In genomic region chr12:111853546-111853945, GRCm38 (mm10) we compare ENCODE assay signal across 18 mouse cellular contexts. TPM values are rescaled to one million over a fixed set of nuclear protein-coding genes. Genes with fewer than 3 reads are reported as not detected.
DNase-seq lines count a peak whose midpoint lies in the region; ATAC-seq and TF ChIP-seq lines count a peak whose summit lies in the region.
"Had no signal": no experiment of that assay in that cellular context is flagged by ENCODE, and none has a peak within 500 bp of the region (broad histone marks: within the 10 kb centered on the region; RNA-seq: fewer than 3 reads in every experiment).

No protein-coding gene starts in this region.

- H3K4me3 ChIP-seq in gastrocnemius, adult 2 months = no peak overlapping the region
- no peak overlapping the region for H3K4me3 ChIP-seq in thymus, adult 2 months (ENCODE audit: control insufficient read depth, insufficient read depth, low read length)
- H3K4me3 ChIP-seq: embryonic facial prominence, embryonic 10.5 days; forebrain, embryonic 10.5 days; limb, embryonic 13.5 days; midbrain, embryonic 15.5 days; stomach, embryonic 15.5 days had no signal

- H3K27ac ChIP-seq in gastrocnemius, adult 2 months = 0 out of 2 replicates have a peak overlapping the region, but pooled peaks have one; percentile 13
- H3K27ac ChIP-seq in thymus, adult 2 months (ENCODE audit: control insufficient read depth, insufficient read depth, low read length) = peak overlapping the region; percentile 31
- H3K27ac ChIP-seq: forebrain, embryonic 10.5 days; hindbrain, embryonic 14.5 days; limb, embryonic 13.5 days; liver, embryonic 14.5 days; midbrain, embryonic 15.5 days; stomach, embryonic 15.5 days had no signal

- no peaks in the 10 kb centered on the region for H3K27me3 ChIP-seq in thymus, adult 2 months (ENCODE audit: control insufficient read depth, insufficient read depth, low read length)
- H3K27me3 ChIP-seq: limb, embryonic 13.5 days; midbrain, embryonic 15.5 days; stomach, embryonic 15.5 days had no signal

- H3K4me1 ChIP-seq in thymus, adult 2 months (replicated peaks; ENCODE audit: control insufficient read depth, insufficient read depth, low read length) = peaks cover 11% of the 10 kb centered on the region
- H3K4me1 ChIP-seq: stomach, embryonic 15.5 days had no signal

- ATAC-seq in erythroid progenitor cell, adult 5-6 weeks (replicated peaks; ENCODE audit: low FRiP score, poor library complexity, severe bottlenecking) = no peak
- ATAC-seq: forebrain, embryonic 16.5 days; midbrain, embryonic 15.5 days had no signal

- DNase-seq in gastrocnemius, adult 2 months = no peak
- DNase-seq in gastrocnemius, postnatal 25 days = no peak
- DNase-seq in thymus, adult 2 months = no peak
- DNase-seq in thymus, postnatal 0 days (ENCODE audit: low spot score) = no peak
- peak; percentile 27 for DNase-seq in brain, adult 2 months (ENCODE audit: low read depth, low spot score)
- no peak for DNase-seq in cerebellum, adult 18-20 months
- DNase-seq: B cell, adult 2 months; cerebellum, adult 11 months; layer of hippocampus, postnatal 36 days had no signal

- TF ChIP-seq POLR2A in thymus, adult 2 months (IDR thresholded peaks at IDR 0.05; ENCODE audit: control insufficient read depth, extremely low read depth, insufficient read depth, low read length, poor library complexity) = no peak

- intact Hi-C loops in gastrocnemius, adult 2 months (cut with DNase I) = no loop called here

- 74% methylated on average over 4 of the region's 4 CpGs for WGBS in thymus, adult 2 months

- no peaks in the 10 kb centered on the region for H3K36me3 ChIP-seq in thymus, adult 2 months (ENCODE audit: control insufficient read depth, insufficient read depth, low read length)
- H3K36me3 ChIP-seq: embryonic facial prominence, embryonic 10.5 days; forebrain, embryonic 10.5 days; stomach, embryonic 15.5 days had no signal

- TF ChIP-seq CTCF in gastrocnemius, adult 2 months (IDR thresholded peaks at IDR 0.05) = no peak
- TF ChIP-seq CTCF in thymus, adult 2 months (IDR thresholded peaks at IDR 0.05; ENCODE audit: borderline replicate concordance, control insufficient read depth, extremely low read depth, insufficient read depth, low read length, poor library complexity) = no peak

RNA-seq across cellular contexts. Expression of gene Zfyve21, which starts 39.6 kb away (rescaled TPM):
- 10 to 100 TPM; 15.6 to 18.0 TPM for total RNA-seq in gastrocnemius, adult 2 months (2021)
- 10 to 100 TPM; 13.0 to 15.0 TPM for total RNA-seq in gastrocnemius, postnatal 25 days (2021)
- 36.6 and 46.4 TPM in 2 replicates for polyA plus RNA-seq in thymus, adult 2 months (2012; rRNA removed)
- 73.7 and 76.6 TPM in 2 replicates for polyA plus RNA-seq in thymus, postnatal 0 days (2015; fragmentation: Nextera tagmentation; extraction: Ambion mirVana)
- total RNA-seq in erythroid progenitor cell, adult 5-6 weeks (2015; ENCODE audit: low replicate concordance) = 4.2 and 9.4 TPM in 2 replicates
- 5.6 and 8.4 TPM in 2 replicates for total RNA-seq in erythroid progenitor cell, adult 5-6 weeks (2017; ENCODE audit: low replicate concordance)

RNA-seq across cellular contexts. Expression of gene Xrcc3, which starts 39.9 kb away (rescaled TPM):
- under 1 TPM in 1 of 2 experiments, not detected in 1; 0.47 TPM for total RNA-seq in gastrocnemius, adult 2 months (2021)
- total RNA-seq in gastrocnemius, postnatal 25 days (2021) = under 1 TPM; 0.15 to 0.24 TPM
- 22.1 and 29.0 TPM in 2 replicates for polyA plus RNA-seq in thymus, adult 2 months (2012; rRNA removed)
- polyA plus RNA-seq in thymus, postnatal 0 days (2015; fragmentation: Nextera tagmentation; extraction: Ambion mirVana) = 5.0 and 5.7 TPM in 2 replicates
- 8.0 and 12.3 TPM in 2 replicates for total RNA-seq in erythroid progenitor cell, adult 5-6 weeks (2015; ENCODE audit: low replicate concordance)
- total RNA-seq in erythroid progenitor cell, adult 5-6 weeks (2017; ENCODE audit: low replicate concordance) = 5.3 and 28.4 TPM in 2 replicates

RNA-seq across cellular contexts. Expression of gene Ppp1r13b, which starts 54.4 kb away (rescaled TPM):
- 1 to 10 TPM; 6.7 to 7.1 TPM for total RNA-seq in gastrocnemius, adult 2 months (2021)
- 1 to 10 TPM; 5.3 to 6.1 TPM for total RNA-seq in gastrocnemius, postnatal 25 days (2021)
- polyA plus RNA-seq in thymus, adult 2 months (2012; rRNA removed) = 28.1 and 30.1 TPM in 2 replicates
- polyA plus RNA-seq in thymus, postnatal 0 days (2015; fragmentation: Nextera tagmentation; extraction: Ambion mirVana) = 17.0 and 18.3 TPM in 2 replicates
- total RNA-seq in erythroid progenitor cell, adult 5-6 weeks (2015; ENCODE audit: low replicate concordance) = 9.7 and 14.7 TPM in 2 replicates
- 6.7 and 12.2 TPM in 2 replicates for total RNA-seq in erythroid progenitor cell, adult 5-6 weeks (2017; ENCODE audit: low replicate concordance)

Comparison
In these comparisons a context has a peak if more than half of its experiments do, and no peak if none do; other contexts are left out.
1. RNA of gene Xrcc3, which starts 39.9 kb away (total RNA-seq): 5.3 to 28.4 TPM in erythroid progenitor cell, adult 5-6 weeks; 0.47 TPM in gastrocnemius, adult 2 months and 0.15 to 0.24 TPM in gastrocnemius, postnatal 25 days; every median in the first group is over 4 times any median in the second.